Mouse (Mus musculus) ES-E14 (cell line): Measurements from ENCODE around the gene Irf8. TPM values are rescaled to one million over a fixed set of nuclear protein-coding genes. Genes with fewer than 3 reads are reported as not detected.

Experiments used
- DNase-seq: peaks from one replicate; pipeline ENCODE4 v3.0.0-alpha.2; 2013; ENCODE audit warnings: low read depth, low spot score
- H3K27ac ChIP-seq: 2 replicates; pipeline ENCODE4 v1.5.1; 2012; ENCODE audit warnings: low read depth, mild to moderate bottlenecking, low read length, moderate library complexity, mixed read lengths; ENCODE audit not compliant: poor library complexity, insufficient read depth, severe bottlenecking
- H3K36me3 ChIP-seq: 2 replicates; pipeline ENCODE4 v1.6.1; 2012; ENCODE audit warnings: mild to moderate bottlenecking, low read length, moderate library complexity, mixed read lengths; ENCODE audit not compliant: control insufficient read depth, poor library complexity, insufficient read depth, severe bottlenecking
- H3K4me1 ChIP-seq, 2 experiments: fragments of 150-350 bp in 1 of 2; sonication (generic) in 1 of 2; 2 replicates each; pipeline ENCODE4 v1.6.1; 2012; ENCODE audit warnings: low read length in 2 of 2, mild to moderate bottlenecking in 1 of 2, mixed read lengths in 1 of 2; ENCODE audit not compliant: control insufficient read depth in 2 of 2, insufficient read depth in 2 of 2, poor library complexity in 1 of 2
- H3K4me3 ChIP-seq, 2 experiments: fragments of 150-350 bp in 1 of 2; sonication (generic) in 1 of 2; 2 replicates each; pipeline ENCODE4 v1.5.1; 2012; ENCODE audit warnings: low read length in 2 of 2, low read depth in 1 of 2, mild to moderate bottlenecking in 1 of 2, mixed read lengths in 1 of 2; ENCODE audit not compliant: insufficient read depth in 1 of 2, poor library complexity in 1 of 2, severe bottlenecking in 1 of 2
- H3K9ac ChIP-seq: 2 replicates; pipeline ENCODE4 v1.6.1; 2012; ENCODE audit warnings: low read depth, mild to moderate bottlenecking, low read length, mixed read lengths; ENCODE audit not compliant: poor library complexity, insufficient read depth, severe bottlenecking
- H3K9me3 ChIP-seq: fragments of 150-350 bp; sonication (generic); 2 replicates; pipeline ENCODE4 v1.6.1; 2012; ENCODE audit warnings: low read depth, mild to moderate bottlenecking, low read length; ENCODE audit not compliant: control insufficient read depth, insufficient read depth
- CHD2 ChIP-seq: IDR thresholded peaks from 2 replicates; pipeline ENCODE4 v1.6.1; 2014; ENCODE audit warnings: mild to moderate bottlenecking, low read depth, low read length, inconsistent platforms
- HCFC1 ChIP-seq: IDR thresholded peaks from 2 replicates; pipeline ENCODE4 v1.6.1; 2012; ENCODE audit warnings: low read length, inconsistent platforms, borderline replicate concordance; ENCODE audit not compliant: insufficient read depth
- MAFK ChIP-seq: IDR thresholded peaks from 2 replicates; pipeline ENCODE4 v1.6.1; 2014; ENCODE audit warnings: mild to moderate bottlenecking, low read depth, low read length, inconsistent platforms; ENCODE audit not compliant: insufficient read depth
- ZC3H11A ChIP-seq: IDR thresholded peaks from 2 replicates; pipeline ENCODE4 v1.6.1; 2012; ENCODE audit warnings: low read depth, mild to moderate bottlenecking, inconsistent platforms, low read length, borderline replicate concordance
- ZNF384 ChIP-seq: IDR thresholded peaks from 2 replicates; pipeline ENCODE4 v1.6.1; 2012; ENCODE audit warnings: low read depth, low read length, inconsistent platforms
- in situ Hi-C, 2 experiments: fragments of 600-800 bp; cut with MboI; formaldehyde crosslinking; loops; one replicate each; pipeline ENCODE4 v1.15.1; 2025; ENCODE audit warnings: low sequenced_read_pairs in 2 of 2, inconsistent platforms in 1 of 2; ENCODE audit not compliant: unreplicated experiment in 2 of 2
- total RNA-seq: library from RNA; depleted of rRNA; stranded (reverse); fragments of 300-350 nt; gene quantifications from 2 replicates; pipeline ENCODE4 v1.2.3, GENCODE M21; 2012

Irf8 gene
- total RNA-seq, 1 experiment = 1.2 TPM

DNA sequence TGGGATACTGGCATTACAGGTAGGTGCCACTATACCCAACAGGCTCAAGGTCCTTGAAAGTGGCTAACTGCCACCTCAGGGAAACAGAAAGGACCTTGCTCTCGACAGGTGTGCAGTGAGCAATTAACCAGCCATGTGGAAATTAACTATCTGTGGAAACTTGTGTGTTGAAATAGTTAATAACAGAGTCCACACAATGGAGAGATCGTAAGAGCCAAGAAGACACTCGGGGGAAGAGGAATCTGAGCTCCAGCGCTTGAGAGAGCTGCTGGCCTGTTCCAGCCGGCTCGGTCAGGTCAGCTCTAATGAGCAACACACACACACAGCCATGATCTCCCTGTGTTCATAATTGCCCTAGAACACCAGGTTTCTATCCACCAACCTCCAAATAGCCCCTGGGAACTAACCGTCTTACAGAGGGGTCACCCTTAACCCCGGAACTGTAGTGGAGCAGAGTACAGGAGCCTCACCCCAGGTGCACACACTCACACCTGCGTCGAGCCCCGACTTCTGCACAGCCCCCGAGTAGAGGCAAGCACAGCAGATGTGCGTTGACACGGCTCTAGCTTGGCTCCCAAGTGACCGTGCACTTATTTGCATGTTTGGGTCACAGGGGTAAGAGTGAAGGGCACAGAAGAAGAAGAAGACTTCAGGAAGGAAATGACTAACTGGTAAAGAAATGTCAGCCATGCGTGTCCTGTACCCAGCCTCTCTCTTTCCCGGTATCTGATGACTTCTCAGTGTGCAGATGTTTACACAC is 11.2 kb upstream of the Irf8 start:
- Histone ChIP-seq H3K4me3 (no peak overlapping the region), H3K9me3 (no peaks in the 10 kb centered on the region), H3K36me3 (no peaks in the 10 kb centered on the region), H3K9ac (no peak overlapping the region), H3K27ac (no peak overlapping the region), H3K4me1 (no peaks in the 10 kb centered on the region)
- no peak for TF ChIP-seq HCFC1
- TF ChIP-seq ZC3H11A = no peak
- in situ Hi-C loops = no loop called here
- no peak for DNase-seq

GRCm38 (mm10) chr8:120725576-120725950 is 10.6 kb upstream of the Irf8 start:
- in situ Hi-C loops = no loop called here
- TF ChIP-seq ZNF384 = no peak
- TF ChIP-seq HCFC1 = no peak
- TF ChIP-seq ZC3H11A = no peak
- no peak for TF ChIP-seq MAFK
- TF ChIP-seq CHD2 = no peak
- no peak overlapping the region for H3K27ac ChIP-seq
- no peak for DNase-seq
- H3K4me1 ChIP-seq = no peaks in the 10 kb centered on the region
- H3K9ac ChIP-seq = no peak overlapping the region
- no peaks in the 10 kb centered on the region for H3K36me3 ChIP-seq
- H3K4me3 ChIP-seq = no peak overlapping the region
- H3K9me3 ChIP-seq = no peaks in the 10 kb centered on the region

- in situ Hi-C loops = no loop called here
- no peak for TF ChIP-seq CHD2
- TF ChIP-seq ZNF384 = no peak
- TF ChIP-seq ZC3H11A = no peak
- TF ChIP-seq MAFK = no peak
- TF ChIP-seq HCFC1 = no peak
- H3K9ac ChIP-seq = no peak overlapping the region
- H3K27ac ChIP-seq = no peak overlapping the region
- no peaks in the 10 kb centered on the region for H3K4me1 ChIP-seq
- DNase-seq = no peak
- H3K9me3 ChIP-seq = no peaks in the 10 kb centered on the region
- H3K36me3 ChIP-seq = no peaks in the 10 kb centered on the region
- no peak overlapping the region for H3K4me3 ChIP-seq
Observed at GRCm38 (mm10) chr8:120726051-120726450, 10.1 kb upstream of the Irf8 start.

GRCm38 (mm10) chr8:120728488-120729160 is 7.5 kb upstream of the Irf8 start:
- no peaks in the 10 kb centered on the region for H3K9me3 ChIP-seq
- H3K9ac ChIP-seq = no peak overlapping the region
- no peak for DNase-seq
- in situ Hi-C loops = no loop called here
- no peaks in the 10 kb centered on the region for H3K4me1 ChIP-seq
- H3K36me3 ChIP-seq = no peaks in the 10 kb centered on the region
- no peak for TF ChIP-seq HCFC1
- TF ChIP-seq ZNF384 = no peak
- TF ChIP-seq ZC3H11A = no peak
- no peak for TF ChIP-seq CHD2
- no peak for TF ChIP-seq MAFK
- no peak overlapping the region for H3K4me3 ChIP-seq
- no peak overlapping the region for H3K27ac ChIP-seq

- in situ Hi-C loops = no loop called here
- no peak for TF ChIP-seq ZNF384
- TF ChIP-seq HCFC1 = no peak
- TF ChIP-seq ZC3H11A = no peak
- no peak for TF ChIP-seq CHD2
- no peak for TF ChIP-seq MAFK
- no peaks in the 10 kb centered on the region for H3K36me3 ChIP-seq
- DNase-seq = no peak
- no peaks in the 10 kb centered on the region for H3K4me1 ChIP-seq
- H3K27ac ChIP-seq = no peak overlapping the region
- H3K9ac ChIP-seq = no peak overlapping the region
- H3K9me3 ChIP-seq = no peaks in the 10 kb centered on the region
- H3K4me3 ChIP-seq = peak overlapping the region in 1 of 2 experiments; percentile 22; a peak in 1 of 4 replicates
Observed at GRCm38 (mm10) chr8:120731582-120731981, 4.6 kb upstream of the Irf8 start.
